Mouse (Mus musculus) ES-Bruce4 (cell line): ENCODE measurements around the gene Ube2v1.

Experiments used
- CTCF ChIP-seq: IDR thresholded peaks from one replicate; pipeline ENCODE4 v1.8.1; 2011; ENCODE audit warnings: low read depth, low read length
- EP300 ChIP-seq: IDR thresholded peaks from 2 replicates; pipeline ENCODE4 v1.6.1; 2011; ENCODE audit warnings: low read depth, low read length; ENCODE audit not compliant: insufficient read depth
- POLR2A ChIP-seq: IDR thresholded peaks from one replicate; pipeline ENCODE4 v1.8.1; 2011; ENCODE audit warnings: low read length; ENCODE audit not compliant: insufficient read depth

DNA sequence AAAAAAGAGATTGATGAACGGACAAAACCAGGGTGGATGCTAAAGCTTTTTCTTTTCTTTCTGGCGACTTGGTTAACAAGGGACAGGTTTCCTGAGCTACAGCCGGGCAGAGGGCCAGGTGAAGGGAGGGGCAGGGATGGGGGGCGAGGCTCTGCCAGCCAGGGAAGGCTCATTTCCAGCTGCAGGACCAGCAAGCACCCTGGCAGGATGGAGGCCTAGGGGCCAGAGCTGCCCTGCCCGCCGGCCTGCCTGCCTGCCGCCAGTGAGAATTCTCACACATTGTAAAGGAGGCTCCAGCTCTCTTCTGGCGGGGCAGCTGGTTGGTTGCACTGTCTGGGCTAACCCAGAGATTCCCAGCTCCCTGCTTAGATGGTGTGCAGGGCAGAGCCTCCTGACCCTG is 69.8 kb downstream of the Ube2v1 start:
- TF ChIP-seq CTCF = no peak
- no peak for TF ChIP-seq POLR2A
- no peak for TF ChIP-seq EP300
